Mouse (Mus musculus) erythroblast, embryonic 14.5 days (primary cell): ENCODE measurements around the gene Atp5e.

Experiments used
- GATA1 ChIP-seq: IDR thresholded peaks from 2 replicates; pipeline ENCODE4 v1.6.1; 2012; ENCODE audit warnings: low read length, inconsistent platforms, mixed read lengths
- TAL1 ChIP-seq: IDR thresholded peaks from 3 replicates; pipeline ENCODE4 v1.6.1; 2012; ENCODE audit warnings: low read length, inconsistent platforms, mixed read lengths

GRCm38 (mm10) chr2:174472407-174472806 lies 8.5 kb upstream of the Atp5e start:
- TF ChIP-seq GATA1 (no peak), TAL1 (no peak)
